Mouse (Mus musculus) gastrocnemius, postnatal 4 days (tissue): ENCODE measurements around the gene Pcnp. TPM values are rescaled to one million over a fixed set of nuclear protein-coding genes. Genes with fewer than 3 reads are reported as not detected.
"Not testable (repeated sequence)": the region's sequence is repeated elsewhere in the genome, so short reads cannot be mapped to it uniquely, and the experiment has no call there.

Source experiments
- DNase-seq, 2 experiments: peaks; one replicate each; pipeline ENCODE4 v3.0.0; 2021 to 2022; ENCODE audit warnings: low spot score in 2 of 2, mixed read lengths in 2 of 2
- microRNA-seq: library from miRNA; unstranded; fragments of <30 nt; microRNA quantifications from one replicate; pipeline ENCODE4 v1.2.0, GENCODE M21; 2021
- total RNA-seq, 2 experiments: library from RNA; stranded (reverse); gene quantifications; 2 replicates each; pipeline ENCODE4 v1.2.3; 2021

The Pcnp gene
- total RNA-seq, 2 experiments from 2014 or later: 59.0 to 66.2 TPM

GRCm38 (mm10) chr16:55971735-55972615, 57.6 kb downstream of the Pcnp start:
- DNase-seq: no peak

GRCm38 (mm10) chr16:55970416-55970815, 59.1 kb downstream of the Pcnp start:
- DNase-seq: no peak

GRCm38 (mm10) chr16:55969147-55969546, 60.4 kb downstream of the Pcnp start:
- DNase-seq: peak in 1 of 2 experiments; percentile 32

- DNase-seq: no peak
Observed at GRCm38 (mm10) chr16:55967221-55967620, 62.3 kb downstream of the Pcnp start.

GRCm38 (mm10) chr16:55966212-55966871, 63.2 kb downstream of the Pcnp start, which contains the start of gene Rpl24:
Gene Rpl24, plus strand, starts transcription at chr16:55966275.
- peak; percentile 86 to 93 for DNase-seq

- no peak for DNase-seq
Observed at GRCm38 (mm10) chr16:55964126-55964949, 65.2 kb downstream of the Pcnp start.

- not testable (repeated sequence) for DNase-seq
Observed at GRCm38 (mm10) chr16:55963068-55963467, 66.5 kb downstream of the Pcnp start.

Small RNA genes within 50 kb of the gene (microRNA-seq; reads per million reads assigned to microRNA genes)
- gene Gm24047: not detected

Other genes starting within 250 kb of the Pcnp start
- gene Nfkbiz, start 190.8 kb downstream of the Pcnp start, total RNA-seq: 1 to 10 TPM; 2.7 to 3.0 TPM
- under 1 TPM; 0.39 TPM for gene Nxpe3, start 134.5 kb downstream of the Pcnp start, total RNA-seq
- 1 to 10 TPM; 5.4 to 7.9 TPM for gene Cep97, start 94.9 kb downstream of the Pcnp start, total RNA-seq
- 100 to 1,000 TPM; 945 to 977 TPM for gene Rpl24, start 63.5 kb downstream of the Pcnp start, total RNA-seq
- 10 to 100 TPM in 1 of 2 experiments, 1 to 10 TPM in 1; 9.5 to 11.5 TPM for gene Zbtb11, start 55.9 kb downstream of the Pcnp start, total RNA-seq
- 10 to 100 TPM in 1 of 2 experiments, 1 to 10 TPM in 1; 8.7 to 10.4 TPM for gene Trmt10c, start 8.1 kb upstream of the Pcnp start, total RNA-seq
- gene Senp7, start 18.6 kb upstream of the Pcnp start, total RNA-seq: 10 to 100 TPM; 27.3 to 28.4 TPM
- 1 to 10 TPM in 1 of 2 experiments, under 1 TPM in 1; 0.83 to 1.1 TPM for gene Impg2, start 174.6 kb upstream of the Pcnp start, total RNA-seq